Mouse (Mus musculus) C2C12 (cell line): ENCODE results near the gene Atp8b2.

Experiments used
- CTCF ChIP-seq: IDR thresholded peaks from one replicate; pipeline ENCODE4 v1.5.1; 2011; ENCODE audit not compliant: control insufficient read depth, insufficient read depth, insufficient read length
- MAX ChIP-seq: IDR thresholded peaks from one replicate; pipeline ENCODE4 v1.6.1; 2011; ENCODE audit warnings: mild to moderate bottlenecking, control low read depth

DNA sequence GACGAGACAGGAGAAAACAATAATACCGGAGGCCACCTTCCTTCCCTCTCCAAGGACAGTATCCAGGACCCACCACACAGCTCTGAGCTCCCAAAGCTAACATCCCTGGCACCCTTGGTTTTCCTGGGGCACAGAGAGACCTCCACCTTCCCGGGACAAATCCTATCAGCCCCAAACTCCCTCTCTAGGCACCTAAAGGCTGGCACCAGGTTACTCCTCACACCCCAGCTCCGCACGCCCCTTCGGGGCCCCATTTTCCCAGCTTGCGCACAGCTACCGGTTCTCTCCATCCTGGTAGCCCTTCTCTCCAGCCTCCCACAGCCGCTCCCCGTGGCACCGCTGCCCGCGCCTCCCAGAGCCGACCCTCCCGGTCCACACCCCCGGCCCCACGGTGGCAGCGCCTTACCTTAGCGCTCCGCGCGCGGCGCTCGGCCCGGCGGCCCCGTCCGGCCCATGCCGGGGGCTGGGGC, 522 bp downstream of the Atp8b2 start:
- TF ChIP-seq CTCF (no peak), MAX (no peak)
